Mouse (Mus musculus) G1E (cell line): Measurements from ENCODE around the gene Nefh. TPM values are rescaled to one million over a fixed set of nuclear protein-coding genes. Genes with fewer than 3 reads are reported as not detected.

Source experiments
- ATAC-seq: 2 replicates; pipeline ENCODE4 v1.8.0; 2016; ENCODE audit warnings: mild to moderate bottlenecking; ENCODE audit not compliant: insufficient number of reproducible peaks, poor library complexity, low FRiP score, severe bottlenecking; ENCODE audit errors: extremely low read depth
- DNase-seq: peaks from one replicate; pipeline ENCODE4 v3.0.0; 2012; ENCODE audit warnings: low spot score
- H3K27me3 ChIP-seq: 2 replicates; pipeline ENCODE4 v1.6.1; 2012; ENCODE audit warnings: mild to moderate bottlenecking, low read length, inconsistent platforms; ENCODE audit not compliant: insufficient read depth
- H3K36me3 ChIP-seq: replicated peaks from 2 replicates; pipeline ENCODE3; 2012; ENCODE audit warnings: mild to moderate bottlenecking, inconsistent platforms
- H3K4me1 ChIP-seq: 2 replicates; pipeline ENCODE4 v1.6.1; 2012; ENCODE audit warnings: low read depth, low read length, inconsistent platforms, mixed read lengths; ENCODE audit not compliant: insufficient read depth
- H3K4me3 ChIP-seq: 2 replicates; pipeline ENCODE4 v1.5.1; 2012; ENCODE audit warnings: low read depth, mild to moderate bottlenecking, inconsistent platforms, low read length, moderate library complexity, mixed read lengths
- H3K9me3 ChIP-seq: replicated peaks from 2 replicates; pipeline ENCODE4 v1.6.1; 2012; ENCODE audit warnings: inconsistent platforms
- CTCF ChIP-seq: IDR thresholded peaks from 2 replicates; pipeline ENCODE4 v1.5.1; 2012; ENCODE audit warnings: low read depth, low read length, inconsistent platforms, mixed read lengths
- GATA1 ChIP-seq: IDR thresholded peaks from 2 replicates; pipeline ENCODE4 v1.6.1; 2012; ENCODE audit warnings: borderline replicate concordance, low read length, inconsistent platforms, mixed read lengths
- GATA2 ChIP-seq: IDR thresholded peaks from 2 replicates; pipeline ENCODE4 v1.6.1; 2012; ENCODE audit warnings: low read depth, low read length, inconsistent platforms, borderline replicate concordance
- POLR2AphosphoS5 ChIP-seq: IDR thresholded peaks from 2 replicates; pipeline ENCODE4 v1.6.1; 2012; ENCODE audit warnings: low read depth, low read length, inconsistent platforms; ENCODE audit not compliant: insufficient replicate concordance
- TAL1 ChIP-seq: conservative IDR thresholded peaks from 2 replicates; pipeline ENCODE4 v1.6.1; 2012; ENCODE audit warnings: low read depth, low read length, inconsistent platforms, mixed read lengths
- polyA plus RNA-seq: library from polyadenylated mRNA; stranded (reverse); fragments of >175 nt; gene quantifications from 2 replicates; pipeline ENCODE4 v1.2.3, GENCODE M21; 2012
- total RNA-seq, 2 experiments: library from RNA; stranded (forward) in 1 of 2; stranded (reverse) in 1 of 2; fragments of 200-1000 nt in 1 of 2; fragments of >200 nt in 1 of 2; fragmentation: Nextera tagmentation in 1 of 2; gene quantifications; 2 replicates each; pipeline ENCODE4 v1.2.3; 2014 to 2017

Nefh gene
- total RNA-seq (2014; fragmentation: Nextera tagmentation) (56.4 and 60.4 TPM in 2 replicates), total RNA-seq (2017) (153 and 179 TPM in 2 replicates), polyA plus RNA-seq (40.7 and 49.4 TPM in 2 replicates)

GRCm38 (mm10) chr11:4947813-4948174, at the start of gene Nefh:
Gene Nefh (minus strand): TSS chr11:4948064.
- DNase-seq (peak; percentile 49), ATAC-seq (0 out of 2 replicates have a peak, but pooled peaks have one; percentile 26)
- peaks cover 22% of the 10 kb centered on the region for H3K27me3 ChIP-seq
- H3K4me1 ChIP-seq = peaks cover 51% of the 10 kb centered on the region
- peaks cover 74% of the 10 kb centered on the region for H3K36me3 ChIP-seq
- TF ChIP-seq GATA1 = no peak
- no peak for TF ChIP-seq GATA2
- TF ChIP-seq TAL1 = no peak
- no peak for TF ChIP-seq CTCF
- TF ChIP-seq POLR2AphosphoS5 = no peak
- peak within 1 kb of the TSS; percentile 79 for H3K4me3 ChIP-seq
- no peaks in the 10 kb centered on the region for H3K9me3 ChIP-seq

GRCm38 (mm10) chr11:4996621-4997199, 48.8 kb upstream of the Nefh start:
- DNase-seq = no peak
- Histone ChIP-seq H3K4me3 (no peak overlapping the region), H3K27me3 (no peaks in the 10 kb centered on the region; the same call in 1 of the 2 replicates), H3K4me1 (peaks cover 49% of the 10 kb centered on the region), H3K9me3 (no peaks in the 10 kb centered on the region), H3K36me3 (peaks cover 95% of the 10 kb centered on the region)
- ATAC-seq = no peak
- no peak for TF ChIP-seq TAL1
- TF ChIP-seq GATA1 = no peak
- no peak for TF ChIP-seq GATA2
- no peak for TF ChIP-seq CTCF
- TF ChIP-seq POLR2AphosphoS5 = no peak

GRCm38 (mm10) chr11:4995676-4996075, 47.8 kb upstream of the Nefh start:
- ATAC-seq = no peak
- TF ChIP-seq GATA1 (no peak), POLR2AphosphoS5 (no peak), TAL1 (no peak), CTCF (no peak), GATA2 (no peak)
- H3K9me3 ChIP-seq = no peaks in the 10 kb centered on the region
- no peak overlapping the region for H3K4me3 ChIP-seq
- H3K27me3 ChIP-seq = no peaks in the 10 kb centered on the region; the same call in 1 of the 2 replicates
- DNase-seq = no peak
- peaks cover 47% of the 10 kb centered on the region for H3K4me1 ChIP-seq
- peaks cover 95% of the 10 kb centered on the region for H3K36me3 ChIP-seq

DNA sequence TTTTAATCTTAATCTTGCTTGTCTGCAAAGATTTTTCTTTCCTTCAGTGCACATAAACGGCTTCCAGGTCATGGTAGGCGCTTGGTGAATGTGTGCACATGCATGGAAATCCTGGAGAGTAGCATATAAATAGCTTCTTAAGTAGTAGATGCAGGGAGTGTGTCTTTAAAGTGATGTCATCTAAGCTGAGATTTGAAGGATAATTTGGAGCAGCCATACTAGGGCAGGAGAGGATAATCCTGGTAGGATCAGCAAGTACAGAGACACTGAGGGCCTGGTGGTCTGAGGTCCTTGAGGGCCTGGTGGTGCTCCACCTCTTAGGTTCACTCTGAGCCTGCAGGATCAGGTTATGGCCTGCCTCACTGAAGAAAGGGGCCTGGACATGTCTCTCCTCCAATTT, 44.6 kb upstream of the Nefh start:
- H3K4me3 ChIP-seq = no peak overlapping the region
- no peaks in the 10 kb centered on the region for H3K9me3 ChIP-seq
- TF ChIP-seq GATA2 (no peak), CTCF (no peak), GATA1 (no peak), TAL1 (no peak), POLR2AphosphoS5 (no peak)
- DNase-seq (no peak), ATAC-seq (no peak)
- H3K27me3 ChIP-seq = no peaks in the 10 kb centered on the region; the same call in 1 of the 2 replicates
- H3K4me1 ChIP-seq = peaks cover 61% of the 10 kb centered on the region
- H3K36me3 ChIP-seq = peaks cover 88% of the 10 kb centered on the region

DNA sequence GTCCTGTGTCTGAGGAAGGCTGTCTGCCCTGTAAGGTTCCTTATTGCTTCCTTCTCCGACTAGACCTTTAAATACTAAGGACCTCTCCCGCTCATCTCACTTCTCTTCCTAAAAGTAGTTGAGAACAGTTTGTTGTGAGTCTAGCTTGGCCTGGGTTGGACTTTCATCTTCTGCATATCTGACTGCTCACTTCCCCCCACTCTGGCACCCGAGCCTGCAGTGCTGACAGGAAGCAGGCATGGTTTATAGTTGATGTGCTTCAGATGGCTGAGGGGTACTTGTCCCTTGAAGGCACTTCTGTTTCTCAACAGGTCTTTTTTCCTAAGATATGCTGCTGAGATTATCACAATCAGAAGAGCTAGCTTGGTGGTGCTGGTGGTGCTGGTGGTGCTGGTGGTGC, 41.3 kb upstream of the Nefh start:
- Histone ChIP-seq H3K4me3 (peak overlapping the region; percentile 4; the same call in 1 of the 2 replicates), H3K4me1 (peaks cover 74% of the 10 kb centered on the region), H3K27me3 (no peaks in the 10 kb centered on the region; the same call in 1 of the 2 replicates), H3K36me3 (peaks cover 58% of the 10 kb centered on the region), H3K9me3 (no peaks in the 10 kb centered on the region)
- DNase-seq (no peak), ATAC-seq (no peak; the same call in 1 of the 2 replicates)
- TF ChIP-seq GATA2 (no peak), TAL1 (no peak), CTCF (no peak), GATA1 (no peak), POLR2AphosphoS5 (no peak)

DNA sequence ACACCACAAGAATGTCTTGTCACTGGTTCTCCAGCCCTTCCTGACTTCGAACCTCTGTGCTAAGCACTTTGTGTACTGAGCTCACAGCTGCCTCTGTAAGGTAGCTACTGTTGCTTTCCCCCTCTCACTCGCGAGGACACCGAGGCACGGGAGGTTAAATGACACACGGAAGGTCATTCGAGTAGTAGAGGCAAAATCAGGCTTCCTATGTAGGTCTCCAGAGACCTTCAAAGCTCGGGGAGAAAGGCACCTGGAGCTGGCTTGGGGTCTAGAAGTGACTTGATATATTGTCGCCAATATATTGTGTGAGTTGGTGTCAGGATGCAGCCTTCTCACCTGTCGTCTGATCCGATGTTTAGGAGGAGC, 39.6 kb upstream of the Nefh start:
- DNase-seq (no peak), ATAC-seq (no peak)
- Histone ChIP-seq H3K4me1 (peaks cover 86% of the 10 kb centered on the region), H3K27me3 (no peaks in the 10 kb centered on the region; the same call in 1 of the 2 replicates), H3K9me3 (no peaks in the 10 kb centered on the region), H3K4me3 (peak overlapping the region; percentile 86), H3K36me3 (peaks cover 41% of the 10 kb centered on the region)
- TF ChIP-seq POLR2AphosphoS5 = no peak
- no peak for TF ChIP-seq TAL1
- TF ChIP-seq CTCF = no peak
- no peak for TF ChIP-seq GATA1
